Mouse (Mus musculus): Measurements from ENCODE around the gene Mbd4. TPM values are rescaled to one million over a fixed set of nuclear protein-coding genes. Genes with fewer than 3 reads are reported as not detected.

Mbd4 gene
- total RNA-seq, 2 experiments from 2014 or later = 19.9 to 25.6 TPM

DNA sequence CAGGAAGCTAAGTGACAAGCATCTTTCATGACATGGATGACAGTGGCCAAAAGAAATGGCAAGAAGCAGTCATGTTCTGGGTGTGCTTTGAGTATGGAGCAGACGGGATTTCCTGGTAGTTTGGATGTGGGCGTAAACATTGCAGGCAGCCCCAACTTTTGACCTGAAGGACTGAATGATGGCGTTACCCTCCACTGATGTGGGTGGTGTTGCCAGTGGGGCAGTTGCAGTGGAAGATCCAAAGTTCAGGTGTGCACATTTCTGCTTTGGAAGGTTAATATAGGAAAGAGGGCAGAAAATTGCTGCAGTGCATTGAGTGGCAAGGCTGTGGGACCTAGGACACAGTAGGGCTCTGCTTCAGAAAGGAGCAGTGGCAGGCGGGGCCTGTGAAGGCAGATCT, 12.1 kb upstream of the Mbd4 start:
- ATAC-seq (replicated peaks; ENCODE audit: low FRiP score, low TSS enrichment, poor library complexity, severe bottlenecking) = no peak

DNA sequence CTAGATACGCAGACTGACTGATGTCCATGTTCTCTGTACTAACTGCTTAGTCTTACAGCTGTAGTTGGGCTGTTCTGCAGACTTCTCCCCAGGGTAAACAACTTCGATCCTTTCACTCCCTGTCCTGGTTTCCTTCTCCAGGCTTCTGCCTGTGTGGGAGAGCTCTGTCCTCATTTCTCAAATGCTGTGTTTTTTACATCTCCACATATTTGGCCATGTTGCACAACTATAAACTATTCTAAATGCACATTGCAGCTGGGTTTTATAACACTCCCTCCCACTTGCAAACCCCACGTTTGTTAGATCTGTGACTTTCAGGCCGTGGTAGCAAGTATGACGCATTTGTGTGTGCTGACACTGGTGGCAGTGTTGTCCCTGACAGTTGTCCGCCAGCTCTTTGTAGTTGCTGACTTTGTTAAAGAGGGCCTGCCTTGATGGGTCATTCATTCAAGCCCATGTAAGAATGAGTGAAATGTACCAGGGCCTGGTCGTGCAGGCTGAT, 10.2 kb upstream of the Mbd4 start:
- no peak for ATAC-seq (replicated peaks; ENCODE audit: low FRiP score, low TSS enrichment, poor library complexity, severe bottlenecking)

GRCm38 (mm10) chr6:115860027-115860556, 6.9 kb upstream of the Mbd4 start:
- no peak for ATAC-seq (replicated peaks; ENCODE audit: low FRiP score, low TSS enrichment, poor library complexity, severe bottlenecking)

GRCm38 (mm10) chr6:115859258-115859657, 6.1 kb upstream of the Mbd4 start:
- no peak for ATAC-seq (replicated peaks; ENCODE audit: low FRiP score, low TSS enrichment, poor library complexity, severe bottlenecking)

DNA sequence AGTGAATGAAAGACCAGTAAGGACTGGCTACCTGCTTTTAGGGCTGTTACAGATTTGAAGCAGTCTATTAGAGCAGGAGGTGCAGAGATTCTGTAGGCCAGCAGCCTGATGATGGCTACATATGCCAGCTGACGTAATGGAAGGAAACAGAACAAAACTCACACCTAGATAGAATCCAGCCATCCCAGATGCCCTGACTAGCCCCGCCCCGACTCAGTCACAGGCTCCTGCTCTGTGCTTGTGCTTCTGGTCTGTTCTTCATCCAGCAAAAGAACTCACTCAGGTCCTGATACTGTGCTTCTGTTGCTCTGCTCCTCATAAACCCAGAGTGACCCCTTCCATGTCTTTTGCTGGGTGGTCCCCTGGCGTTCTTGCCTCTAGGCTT, 3.2 kb upstream of the Mbd4 start:
- ATAC-seq (replicated peaks; ENCODE audit: low FRiP score, low TSS enrichment, poor library complexity, severe bottlenecking) = no peak

- ATAC-seq (replicated peaks; ENCODE audit: low FRiP score, low TSS enrichment, poor library complexity, severe bottlenecking) = no peak
Measured at GRCm38 (mm10) chr6:115855733-115856360, 2.7 kb upstream of the Mbd4 start.

GRCm38 (mm10) chr6:115854432-115854831, 1.3 kb upstream of the Mbd4 start:
- ATAC-seq (replicated peaks; ENCODE audit: low FRiP score, low TSS enrichment, poor library complexity, severe bottlenecking) = no peak

DNA sequence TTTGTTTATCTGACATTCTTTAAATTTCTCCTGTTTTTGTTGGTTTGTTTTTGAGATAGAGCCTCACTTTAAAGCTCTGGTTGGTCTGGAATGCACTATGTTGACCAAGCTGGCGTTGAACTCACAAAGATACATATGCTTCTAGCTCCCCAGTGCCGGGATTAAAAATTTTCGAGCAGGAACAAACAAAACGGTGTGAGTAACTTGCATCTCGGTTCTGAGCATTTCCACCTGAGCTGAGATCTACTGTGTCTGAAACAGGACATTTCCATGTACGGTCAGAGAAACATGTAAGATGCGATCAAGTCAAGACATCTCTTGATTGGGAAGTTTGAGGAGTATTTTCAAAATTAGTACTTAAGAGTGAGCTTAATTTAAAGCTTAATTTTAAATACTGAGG, 814 bp upstream of the Mbd4 start:
- no peak for ATAC-seq (replicated peaks; ENCODE audit: low FRiP score, low TSS enrichment, poor library complexity, severe bottlenecking)

GRCm38 (mm10) chr6:115852446-115853090, 603 bp downstream of the Mbd4 start:
- ATAC-seq (replicated peaks; ENCODE audit: low FRiP score, low TSS enrichment, poor library complexity, severe bottlenecking) = no peak

DNA sequence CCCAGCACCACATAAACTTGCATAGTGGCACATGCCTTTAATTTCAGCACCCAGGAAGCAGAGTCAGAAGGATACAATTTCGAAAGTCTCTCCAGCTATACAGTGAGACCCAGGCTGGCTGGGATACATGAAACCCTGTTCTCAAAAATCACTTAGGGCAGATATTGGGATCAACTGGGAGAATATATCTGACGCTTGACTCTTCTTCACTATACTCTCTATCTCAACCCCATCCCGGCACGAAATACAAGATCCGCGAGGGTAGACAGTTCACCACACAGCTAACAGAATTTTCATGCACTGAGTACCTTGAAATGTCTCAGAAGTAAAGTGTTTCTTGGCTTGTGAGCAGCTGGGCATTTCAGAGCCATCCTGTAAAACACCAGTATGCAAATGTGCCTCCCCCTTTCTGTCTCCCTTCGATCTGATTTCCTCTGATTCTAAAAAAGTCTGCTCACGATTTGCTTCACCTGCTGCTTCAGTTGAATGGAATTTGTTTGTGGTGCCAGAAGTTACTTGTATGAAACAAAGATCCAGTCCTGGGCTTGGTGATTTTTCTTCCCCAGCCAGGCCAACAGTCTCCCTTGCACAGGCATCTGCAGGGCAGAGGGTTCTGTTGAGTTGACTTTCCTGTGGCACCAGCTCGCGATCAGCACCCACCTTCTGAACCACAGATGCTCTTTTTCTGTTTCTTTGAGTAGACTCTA, 4.4 kb downstream of the Mbd4 start:
- no peak for ATAC-seq (replicated peaks; ENCODE audit: low FRiP score, low TSS enrichment, poor library complexity, severe bottlenecking)

- ATAC-seq (replicated peaks; ENCODE audit: low FRiP score, low TSS enrichment, poor library complexity, severe bottlenecking) = peak; percentile 74
Measured at GRCm38 (mm10) chr6:115846640-115847411, 6.3 kb downstream of the Mbd4 start.

- ATAC-seq (replicated peaks; ENCODE audit: low FRiP score, low TSS enrichment, poor library complexity, severe bottlenecking) = no peak
Measured at GRCm38 (mm10) chr6:115845006-115845405, 8.2 kb downstream of the Mbd4 start.

DNA sequence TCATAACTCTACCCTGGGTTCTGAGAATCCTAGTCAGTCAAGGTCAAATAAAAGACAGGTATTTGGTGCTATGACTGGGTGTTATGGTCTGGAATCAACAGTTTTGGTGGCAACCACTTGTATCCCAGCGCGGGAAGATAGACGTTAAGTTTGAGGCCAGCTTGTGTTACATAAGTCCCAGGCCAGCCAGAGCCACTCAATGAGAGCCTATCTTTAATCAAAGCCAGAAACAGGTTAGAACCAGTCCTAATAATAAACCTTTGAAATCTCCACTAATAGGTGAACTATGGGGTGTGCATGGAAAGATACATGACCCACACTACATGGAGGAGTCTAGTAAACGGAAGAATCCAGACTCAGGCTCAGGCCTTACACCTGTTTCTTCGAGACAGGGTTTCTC, 14.4 kb downstream of the Mbd4 start:
- no peak for ATAC-seq (replicated peaks; ENCODE audit: low FRiP score, low TSS enrichment, poor library complexity, severe bottlenecking)

DNA sequence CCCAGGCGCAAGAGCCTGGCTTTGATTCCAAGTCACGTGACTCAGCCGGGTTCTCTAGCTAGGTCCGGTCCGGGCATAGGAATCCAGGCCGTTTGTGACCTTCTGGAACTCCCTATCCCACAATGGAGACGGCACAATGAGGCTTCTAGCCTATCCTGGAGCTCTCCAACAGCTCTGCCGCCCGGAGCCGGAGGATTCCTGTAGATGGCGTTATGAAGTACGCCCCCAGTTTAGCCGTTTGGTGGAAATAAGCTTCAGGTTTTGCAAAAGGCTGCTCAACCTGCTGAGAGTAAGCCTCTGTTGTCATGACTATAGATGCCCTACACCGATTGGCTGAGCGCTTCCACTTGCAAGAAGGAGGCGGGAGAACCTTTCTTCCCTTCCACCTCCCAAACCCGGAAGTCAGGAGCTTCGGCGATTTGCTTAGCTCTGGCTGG, 15.0 kb downstream of the Mbd4 start, which contains the start of gene Efcab12:
TSS of gene Efcab12 (minus strand) at position 252 of the 437 bp plus-strand sequence.
- ATAC-seq (replicated peaks; ENCODE audit: low FRiP score, low TSS enrichment, poor library complexity, severe bottlenecking) = peak; percentile 95

DNA sequence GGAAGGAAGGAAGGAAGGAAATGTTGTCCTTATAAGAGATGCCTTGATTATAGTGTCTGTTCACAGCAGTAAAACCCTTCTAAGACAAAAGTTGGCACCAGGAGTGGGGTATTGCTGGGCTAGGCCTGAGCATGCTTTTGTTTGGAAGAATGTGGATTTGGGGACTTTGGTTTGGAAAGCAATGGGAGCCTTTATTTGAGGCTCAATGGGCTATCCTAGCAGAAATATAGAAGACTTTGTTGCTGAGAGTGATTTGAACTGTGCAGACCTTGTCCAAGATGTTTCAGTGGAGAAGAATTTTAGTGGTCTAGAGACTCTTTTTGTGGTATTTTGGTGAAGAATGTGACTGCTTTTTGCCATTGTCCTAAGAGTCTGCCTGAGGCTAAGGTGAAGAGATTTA, 19.3 kb downstream of the Mbd4 start:
- ATAC-seq (replicated peaks; ENCODE audit: low FRiP score, low TSS enrichment, poor library complexity, severe bottlenecking) = no peak

DNA sequence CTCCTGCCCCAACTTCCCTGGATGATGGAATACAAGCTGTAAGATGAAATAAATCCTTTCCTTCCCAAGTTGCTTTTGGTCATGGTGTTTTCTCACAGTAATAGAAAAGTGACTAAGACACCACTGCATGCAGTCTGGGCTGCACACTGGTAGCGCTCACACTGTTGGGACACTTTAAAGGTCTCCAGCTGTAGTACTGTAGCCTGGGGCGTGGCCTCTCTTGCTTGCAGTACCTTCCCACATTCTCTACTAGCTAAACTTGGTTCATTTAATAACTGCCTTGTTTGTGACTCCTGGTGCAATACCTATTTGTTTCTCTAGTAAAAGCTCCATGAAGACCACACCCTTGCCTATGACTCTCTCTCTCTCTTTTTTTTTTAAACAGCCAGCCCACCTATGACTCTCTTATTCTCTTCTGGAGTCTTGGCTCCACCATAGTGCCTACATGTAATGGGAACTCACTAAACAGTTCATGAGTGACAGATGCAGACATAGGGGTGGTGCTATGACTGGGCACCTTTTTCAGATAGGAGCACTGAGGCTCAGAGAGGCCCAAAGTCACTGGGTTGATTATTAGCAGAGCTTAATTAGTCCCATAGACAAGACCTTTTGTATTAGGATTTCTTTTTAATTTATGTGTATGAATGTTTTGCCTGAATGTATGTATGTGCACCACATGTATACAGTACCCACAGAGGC, 20.9 kb downstream of the Mbd4 start:
- peak; percentile 63 for ATAC-seq (replicated peaks; ENCODE audit: low FRiP score, low TSS enrichment, poor library complexity, severe bottlenecking)

GRCm38 (mm10) chr6:115830779-115831601, 22.2 kb downstream of the Mbd4 start:
- peak; percentile 66 for ATAC-seq (replicated peaks; ENCODE audit: low FRiP score, low TSS enrichment, poor library complexity, severe bottlenecking)

- ATAC-seq (replicated peaks; ENCODE audit: low FRiP score, low TSS enrichment, poor library complexity, severe bottlenecking) = peak; percentile 96
Measured at GRCm38 (mm10) chr6:115823850-115824464, 29.2 kb downstream of the Mbd4 start.
